Mouse (Mus musculus) spleen, embryonic (tissue): ENCODE data around the gene Cab39l.

Experiments used
- CTCF ChIA-PET: fragments of 350-600 bp; sonication (Branson Sonifier 250); formaldehyde crosslinking; loops from one replicate; lab custom pipeline; 2022; lab: Charles Lee

Cab39l gene

DNA sequence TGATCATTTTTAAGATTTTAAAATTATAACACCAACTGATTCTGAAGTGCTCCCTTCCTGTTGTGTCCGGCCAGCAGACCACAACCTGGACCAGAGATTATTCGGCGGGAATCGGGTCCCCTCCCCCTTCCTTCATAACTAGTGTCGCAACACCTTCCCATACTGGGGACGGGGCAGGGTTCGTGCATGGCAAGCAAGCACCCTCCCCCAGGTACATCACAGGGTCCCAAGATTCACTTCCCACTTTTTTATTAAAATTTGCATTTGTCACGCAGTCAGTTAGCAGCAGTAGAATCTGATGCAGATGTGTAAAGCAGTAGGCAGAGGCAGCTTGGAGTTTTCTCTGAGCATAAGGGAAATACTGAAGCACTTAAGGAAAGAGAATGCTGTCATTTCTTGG is 64.1 kb downstream of the Cab39l start:
- CTCF ChIA-PET: no interaction called here

DNA sequence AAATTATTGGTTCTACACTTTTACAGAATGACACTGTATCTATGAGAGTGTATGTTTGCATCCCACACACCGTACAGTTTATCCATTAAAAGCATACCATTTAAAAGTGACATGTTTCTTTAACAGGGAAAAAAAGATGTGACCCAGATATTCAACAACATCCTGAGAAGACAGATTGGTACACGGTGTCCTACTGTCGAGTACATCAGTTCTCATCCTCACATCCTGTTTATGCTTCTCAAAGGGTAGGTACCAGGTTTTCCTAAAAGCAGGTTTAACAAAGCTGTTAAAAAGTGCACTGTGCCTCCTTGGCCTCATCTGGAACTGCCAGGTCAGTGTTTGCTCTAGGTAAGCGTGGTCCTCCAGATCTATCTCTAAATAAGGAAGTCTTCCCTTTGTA is 65.4 kb downstream of the Cab39l start:
- CTCF ChIA-PET: no interaction called here

DNA sequence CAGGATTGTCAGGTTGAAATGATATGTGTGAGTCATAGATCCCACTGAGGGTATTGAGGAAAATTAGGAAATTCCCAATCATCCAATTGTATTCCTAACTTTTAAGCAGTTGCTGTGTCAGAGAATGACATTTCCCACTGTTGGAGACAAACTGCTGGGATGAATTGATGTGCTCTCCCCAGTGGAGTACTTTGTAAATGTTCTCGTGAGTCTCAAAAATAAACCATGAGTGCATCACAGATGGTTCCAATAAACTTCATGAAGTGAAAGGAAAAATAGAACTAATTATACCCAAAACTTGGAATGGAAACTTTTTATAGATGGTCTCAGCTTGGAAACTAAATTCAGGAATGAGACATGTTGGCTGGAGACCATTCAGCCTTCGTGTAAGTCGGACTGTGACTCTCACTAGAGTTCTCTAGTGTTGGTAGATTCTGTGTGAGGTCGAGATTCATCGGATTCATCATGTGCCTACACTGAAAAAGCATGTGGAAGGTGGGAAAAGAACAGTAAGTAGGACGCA is 73.2 kb downstream of the Cab39l start:
- CTCF ChIA-PET: no interaction called here

DNA sequence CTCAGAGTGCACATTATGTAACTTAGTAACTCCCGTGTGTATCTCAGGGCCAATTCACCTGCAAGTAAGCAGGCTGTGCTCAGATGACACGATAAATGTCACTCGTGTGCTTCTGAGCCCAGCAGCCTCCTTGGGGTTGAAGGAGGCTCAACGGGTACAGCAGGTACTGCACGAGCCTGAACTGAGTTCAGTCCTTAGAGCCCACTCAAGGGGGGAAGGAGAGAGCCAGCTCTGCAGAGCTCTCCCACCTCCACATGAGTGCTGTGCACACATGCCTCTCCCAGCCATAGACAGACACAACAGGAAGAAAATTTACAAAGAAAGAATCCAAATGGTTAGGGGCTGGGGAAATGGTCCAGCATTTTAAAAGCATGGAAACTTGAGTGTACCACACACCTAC is 85.1 kb downstream of the Cab39l start:
- CTCF ChIA-PET: interaction anchor here (0.6 kb wide), 1 partner anchor 26 kb away, joined by 7 read pairs; no protein-coding TSS in a partner anchor

DNA sequence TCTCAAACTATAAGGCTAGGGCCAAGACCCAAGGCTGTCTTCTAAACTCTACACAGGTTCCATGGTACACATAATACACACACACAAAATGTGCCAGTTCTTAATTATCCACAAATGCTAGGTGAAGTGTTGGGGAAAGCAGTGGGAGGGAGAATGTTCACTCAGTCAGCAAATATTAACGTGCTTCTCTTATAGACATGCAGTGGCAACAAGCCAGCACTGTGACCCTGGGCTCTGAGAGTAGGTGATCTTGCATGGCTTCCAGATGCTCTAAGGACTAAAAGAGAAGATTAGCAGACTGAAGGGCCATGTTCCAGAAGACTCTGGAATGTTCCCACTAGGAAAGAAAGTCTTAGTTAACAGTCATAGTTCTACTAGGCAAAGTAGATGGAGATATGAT is 90.0 kb downstream of the Cab39l start:
- CTCF ChIA-PET: no interaction called here

DNA sequence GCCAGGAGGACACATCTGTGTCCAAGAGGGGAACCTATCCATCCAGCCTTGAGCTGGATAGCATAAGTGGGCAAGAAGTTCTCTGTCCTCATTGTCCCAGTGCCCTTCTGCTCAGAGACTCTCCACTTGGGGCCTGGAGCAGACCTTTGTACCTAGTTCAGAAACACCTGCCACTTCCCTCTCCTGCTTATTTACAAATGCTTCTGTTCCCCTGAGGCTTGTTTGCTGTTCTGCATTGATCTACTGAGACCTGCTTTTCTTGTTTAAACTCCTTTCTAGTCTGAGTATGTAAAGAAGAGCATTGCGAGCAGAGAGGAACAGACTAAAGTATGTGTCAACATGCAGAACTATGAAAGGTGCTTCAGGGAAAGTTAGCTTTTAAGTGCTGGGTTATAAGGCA is 92.2 kb downstream of the Cab39l start:
- CTCF ChIA-PET: no interaction called here

DNA sequence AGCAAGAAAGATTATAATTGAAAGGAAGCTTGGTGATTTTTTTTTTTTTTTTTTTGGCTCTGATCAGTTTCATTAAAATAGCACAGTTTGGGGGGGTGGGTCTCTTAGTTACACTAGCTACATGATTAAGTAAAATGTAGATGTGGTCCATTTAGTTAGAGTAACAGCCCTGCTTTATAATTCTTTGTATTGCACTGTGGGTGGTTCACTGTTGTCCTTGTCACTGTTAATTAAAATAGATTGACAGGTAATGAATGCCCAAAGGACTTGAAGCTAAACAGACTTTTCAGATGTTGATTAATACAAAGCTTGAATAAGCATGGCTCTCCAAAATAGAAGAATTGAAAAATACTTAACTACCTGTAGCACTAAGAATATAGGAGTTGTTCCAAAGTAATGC is 93.1 kb downstream of the Cab39l start:
- CTCF ChIA-PET: interaction anchor here (0.6 to 0.7 kb wide), 4 partner anchors 12 to 164 kb away, joined by 3 to 6 read pairs (median 4); no protein-coding TSS in a partner anchor

DNA sequence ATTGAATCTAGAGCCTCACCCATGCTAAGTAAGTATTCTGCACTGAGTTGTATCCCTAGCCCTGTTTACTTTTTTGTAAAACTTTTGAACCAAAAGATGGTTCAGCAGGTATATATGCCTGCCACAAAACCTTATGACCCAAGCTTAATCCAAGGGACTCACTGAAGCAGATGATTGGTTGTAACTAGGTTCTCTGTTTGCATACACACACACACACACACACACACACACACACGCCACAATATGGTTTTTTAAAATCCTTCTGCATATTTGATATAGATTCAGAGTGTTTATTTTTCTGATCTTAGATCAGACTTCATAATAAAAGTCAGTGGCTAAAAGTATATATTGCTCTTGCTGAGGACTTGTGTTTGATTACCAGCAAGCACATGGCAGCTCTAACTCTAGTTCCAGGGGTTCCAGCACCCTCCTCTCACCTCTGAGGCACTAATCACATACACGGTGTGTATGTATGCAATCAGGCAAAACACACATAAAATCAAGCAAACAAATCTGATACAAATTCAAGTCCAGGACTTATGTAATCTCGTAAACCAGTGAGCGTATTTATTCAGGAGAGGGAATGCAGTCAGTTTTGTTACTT is 97.2 kb downstream of the Cab39l start:
- CTCF ChIA-PET: no interaction called here

DNA sequence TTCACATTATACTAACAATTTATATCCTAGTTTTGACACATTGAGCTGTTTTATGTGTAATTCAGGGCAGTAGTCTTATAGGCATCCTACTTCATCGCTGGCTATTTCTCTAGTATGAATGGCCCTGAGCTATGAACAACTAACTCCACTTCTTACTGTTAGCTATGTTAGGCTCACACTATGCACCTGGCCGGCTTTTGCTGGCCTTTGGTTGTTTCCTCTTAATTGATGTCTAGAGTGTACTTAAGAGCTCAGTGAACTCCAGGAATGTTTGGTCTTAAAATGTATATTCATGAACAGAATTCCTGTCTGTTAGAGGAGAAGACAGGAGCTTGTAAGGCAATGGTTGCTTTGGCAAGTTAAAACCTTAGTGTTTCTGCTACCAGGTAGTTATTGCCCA is 99.5 kb downstream of the Cab39l start:
- CTCF ChIA-PET: no interaction called here

DNA sequence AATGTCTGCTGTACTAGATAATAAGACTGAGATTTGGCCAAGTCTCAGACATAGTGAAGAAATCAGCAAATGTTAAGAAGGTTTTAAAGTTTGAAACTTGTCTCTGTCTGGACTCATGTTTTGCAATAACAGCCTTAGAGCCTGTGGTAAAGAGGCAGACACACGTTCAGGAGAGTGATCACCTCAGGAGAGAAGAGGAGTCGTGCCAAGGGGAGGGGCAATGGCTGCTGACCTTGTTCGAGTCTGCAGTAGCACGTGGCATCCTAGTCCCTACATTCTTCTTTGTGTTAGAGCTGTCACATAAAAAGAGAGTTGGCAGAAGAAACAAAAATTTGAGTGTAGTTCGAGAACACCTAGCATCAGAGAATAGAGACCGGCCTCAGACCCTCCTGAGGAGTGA is 100.0 kb downstream of the Cab39l start:
- CTCF ChIA-PET: no interaction called here

DNA sequence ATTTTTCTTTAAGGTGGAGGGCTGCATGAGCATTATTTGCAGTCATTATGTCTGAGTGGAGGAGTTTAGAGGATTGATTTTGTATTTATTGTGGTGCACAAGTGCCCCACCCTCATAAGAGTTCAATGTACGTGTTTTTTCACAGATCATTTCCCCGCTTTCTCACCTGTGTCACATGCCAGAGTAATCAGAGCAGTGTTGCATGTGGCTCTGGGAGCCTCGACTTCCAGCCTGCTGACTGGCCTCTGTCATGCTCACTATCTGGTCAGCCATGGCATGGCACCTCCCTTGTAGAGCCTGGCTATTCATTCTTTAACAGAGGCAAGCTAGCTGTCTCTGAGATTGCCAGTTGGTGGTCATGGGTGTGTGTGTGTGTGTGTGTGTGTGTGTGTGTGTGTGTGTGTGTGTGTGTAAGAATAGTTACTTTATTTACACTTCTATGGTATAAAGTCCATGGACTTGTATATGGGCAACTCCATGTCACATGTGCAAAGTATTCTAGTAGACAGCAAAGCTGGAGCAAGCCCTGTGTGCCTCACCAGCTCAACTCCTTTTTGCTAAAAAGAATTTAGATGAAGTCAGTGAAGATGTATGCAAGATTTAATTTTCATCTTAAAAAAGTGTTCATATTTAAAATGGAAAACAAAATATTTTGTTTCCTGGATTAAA is 102.5 kb downstream of the Cab39l start:
- CTCF ChIA-PET: no interaction called here

DNA sequence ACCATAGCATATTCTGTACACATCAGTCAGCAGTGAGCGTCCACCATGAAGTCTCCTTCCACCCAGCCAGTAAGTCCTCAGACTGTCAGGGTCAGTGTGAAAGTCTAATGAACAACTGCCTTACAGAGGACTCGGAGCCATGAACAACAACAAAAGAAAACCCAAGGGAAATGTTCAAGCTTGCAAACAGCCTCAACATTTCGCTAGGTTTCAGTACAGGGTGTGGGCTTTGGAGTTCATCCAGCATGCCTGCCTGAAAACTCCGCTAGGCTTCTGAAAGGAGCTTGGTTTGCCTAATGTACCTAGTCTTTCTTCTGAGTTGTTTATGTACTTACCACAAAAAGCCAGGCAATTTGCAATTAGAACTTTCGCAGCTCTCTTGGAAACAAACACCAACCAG is 103.2 kb downstream of the Cab39l start:
- CTCF ChIA-PET: no interaction called here

DNA sequence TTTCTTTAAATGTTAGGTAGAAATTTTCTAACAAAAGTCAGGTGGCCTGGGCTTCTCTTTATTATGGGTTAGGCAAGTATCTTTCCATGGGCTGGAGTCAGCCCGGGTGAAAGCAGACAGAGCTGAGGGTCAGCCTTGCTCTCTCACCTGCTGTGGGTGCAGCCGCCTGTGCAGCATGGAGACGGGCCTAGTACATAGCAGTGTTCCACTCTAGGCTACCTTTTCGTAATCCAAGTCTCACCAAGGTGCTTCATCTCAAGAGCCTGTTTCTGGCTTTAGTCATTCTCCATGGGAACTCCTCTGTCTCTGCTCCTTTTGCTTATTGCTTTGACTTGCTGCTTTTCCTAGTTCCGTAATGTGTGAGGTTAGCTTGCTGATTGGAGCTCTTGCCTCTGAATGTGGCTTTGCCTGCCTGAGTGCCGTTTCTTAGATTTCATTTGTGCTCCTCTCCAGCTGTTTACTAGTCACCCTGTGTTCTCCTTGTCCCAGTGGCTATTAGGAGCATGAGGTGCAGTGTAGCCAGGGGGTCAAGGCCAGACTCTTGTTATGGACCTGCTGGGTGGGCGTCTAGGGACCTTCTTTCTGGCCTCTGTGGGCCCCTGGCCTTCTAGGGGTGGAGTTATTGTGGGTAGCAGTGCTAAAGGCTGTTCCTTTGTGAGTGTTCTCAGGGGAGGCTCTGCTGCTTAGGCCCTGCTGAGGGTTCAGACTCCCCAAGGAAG is 105.5 kb downstream of the Cab39l start:
- CTCF ChIA-PET: interaction anchor here (0.7 kb wide), 1 partner anchor 26 kb away, joined by 4 read pairs; no protein-coding TSS in a partner anchor

DNA sequence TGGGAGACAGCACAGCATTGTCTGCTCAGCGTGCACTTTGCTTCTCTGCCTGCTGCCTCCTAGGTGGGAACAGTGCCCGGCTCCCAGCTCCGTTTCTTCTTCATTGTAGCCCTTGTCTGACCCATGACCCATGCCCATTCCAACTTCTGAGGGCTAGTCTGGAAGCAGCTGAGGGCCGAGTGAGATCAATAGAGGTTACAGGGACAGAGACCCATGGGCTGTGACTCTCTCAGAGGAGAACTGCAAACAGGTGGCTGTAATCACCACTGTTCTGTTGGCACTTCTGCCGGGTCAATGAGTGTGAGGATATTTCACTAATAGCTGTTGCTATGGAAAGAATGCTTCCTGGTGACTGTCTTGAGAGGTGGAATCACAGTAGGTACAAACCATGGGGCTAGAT is 106.8 kb downstream of the Cab39l start:
- CTCF ChIA-PET: no interaction called here

DNA sequence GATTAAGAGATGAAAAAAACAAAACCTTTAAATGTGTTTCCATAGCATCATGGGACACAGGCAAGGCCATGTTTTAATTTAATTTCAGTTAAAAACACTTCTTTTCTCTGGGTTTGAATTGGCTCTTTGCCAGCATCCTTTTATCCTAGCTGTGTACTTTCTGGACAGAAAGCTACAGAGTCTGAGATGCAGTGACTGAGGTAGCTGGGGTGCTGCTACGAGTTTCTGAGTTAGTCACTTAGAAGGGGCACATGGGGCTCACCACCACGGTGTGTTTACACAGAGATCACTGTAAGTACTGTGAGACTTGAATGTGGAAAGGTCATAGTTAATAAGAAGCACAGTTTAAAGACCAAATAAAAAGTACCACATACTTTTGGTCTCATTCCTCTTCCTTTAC is 107.8 kb downstream of the Cab39l start:
- CTCF ChIA-PET: no interaction called here

DNA sequence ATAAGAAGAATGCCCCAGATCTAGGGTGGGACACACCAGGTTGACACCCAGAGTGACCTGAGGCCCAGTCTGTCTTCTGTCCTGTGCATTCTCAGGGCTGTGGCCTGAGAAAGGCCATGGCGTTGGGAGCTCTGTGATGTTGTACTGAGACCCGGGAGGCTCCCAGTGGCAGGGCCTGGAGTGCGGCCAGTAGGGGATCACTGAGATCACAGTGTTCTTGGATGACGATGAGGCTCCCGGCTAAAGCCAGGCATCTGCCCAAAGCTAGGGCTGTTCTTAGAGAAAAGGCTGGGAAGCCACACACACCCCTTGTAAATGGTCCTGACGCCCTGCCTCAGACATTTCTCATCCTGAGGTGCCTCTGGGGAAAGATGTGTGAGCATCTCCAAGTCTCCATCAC is 108.3 kb downstream of the Cab39l start:
- CTCF ChIA-PET: no interaction called here

DNA sequence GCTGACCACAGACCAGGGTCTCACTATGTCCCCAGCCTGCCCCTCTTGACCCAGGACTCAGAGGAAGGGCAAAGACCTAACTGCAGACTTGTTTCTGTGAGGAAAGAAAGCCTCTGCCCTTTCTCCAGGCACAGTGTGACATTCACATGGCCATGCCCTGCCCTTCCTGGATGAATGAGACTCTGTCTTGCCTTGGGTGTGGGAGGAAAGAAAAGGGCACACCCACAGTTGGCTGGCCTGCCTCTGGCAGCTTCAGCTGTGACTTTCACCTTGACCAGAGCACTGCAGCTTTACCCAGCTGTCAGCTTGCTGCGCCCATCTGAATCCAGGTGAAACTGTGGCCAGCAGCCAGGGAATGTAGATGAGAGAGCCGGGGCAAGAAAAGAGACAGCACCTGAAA is 110.1 kb downstream of the Cab39l start:
- CTCF ChIA-PET: no interaction called here

DNA sequence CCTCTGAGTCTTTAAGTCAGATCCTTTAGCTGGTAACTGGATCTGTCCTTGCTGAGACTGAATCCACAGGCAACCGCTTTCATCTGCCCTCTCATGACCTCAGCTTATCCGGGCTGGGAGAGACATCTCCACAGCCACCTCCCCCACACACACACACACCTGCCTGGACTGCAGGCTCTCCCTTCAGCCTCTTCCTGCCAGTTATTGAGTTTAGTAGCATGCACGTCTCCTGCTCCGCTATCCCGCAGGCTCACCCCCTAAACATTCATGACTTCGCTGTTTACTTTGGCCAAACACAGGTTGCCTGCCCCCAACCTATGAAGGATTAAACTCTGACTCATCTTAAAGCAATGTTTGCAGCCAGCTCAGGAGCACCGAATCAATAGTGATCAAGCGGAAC is 111.2 kb downstream of the Cab39l start:
- CTCF ChIA-PET: no interaction called here

DNA sequence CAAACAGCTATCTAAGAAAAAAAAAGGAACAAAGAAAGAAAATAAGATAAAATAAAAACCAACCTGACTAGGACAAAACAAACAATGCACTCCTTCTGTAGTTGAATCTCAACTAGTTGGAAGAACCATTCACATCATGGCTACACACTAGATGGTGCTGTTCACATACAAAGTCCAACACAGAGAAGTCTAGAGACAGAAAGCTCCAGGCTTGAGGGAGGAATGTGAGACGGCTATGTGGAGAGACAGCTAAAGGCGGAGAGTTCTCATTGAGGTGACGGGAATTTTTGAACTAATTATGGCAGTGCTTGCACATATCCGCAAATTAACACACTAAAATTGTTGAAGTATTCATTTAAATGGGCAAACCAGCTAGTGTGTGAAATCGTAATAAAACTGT is 113.3 kb downstream of the Cab39l start:
- CTCF ChIA-PET: interaction anchor here (0.7 to 0.9 kb wide), 3 partner anchors 22 to 1056 kb away, joined by 3 to 5 read pairs (median 3); no protein-coding TSS in a partner anchor

DNA sequence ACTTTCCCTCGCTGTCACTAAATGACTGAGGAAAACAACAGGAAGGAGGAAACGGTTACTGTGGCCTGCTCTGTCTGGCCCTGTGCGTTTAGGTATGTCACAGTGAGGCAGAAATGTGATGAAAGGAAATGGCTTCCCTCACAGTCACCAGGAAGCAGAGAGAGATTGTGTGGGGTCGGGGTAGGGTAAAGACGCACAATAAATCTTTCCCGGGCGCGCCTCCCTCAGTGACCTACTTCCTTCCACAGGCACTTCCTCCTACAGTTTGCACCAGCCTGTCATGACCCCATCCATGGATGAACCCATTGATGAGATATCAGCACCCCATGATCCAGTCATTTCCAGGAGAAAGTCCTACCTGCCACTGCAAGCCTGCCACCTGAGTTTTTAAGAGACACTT is 114.2 kb downstream of the Cab39l start:
- CTCF ChIA-PET: no interaction called here

DNA sequence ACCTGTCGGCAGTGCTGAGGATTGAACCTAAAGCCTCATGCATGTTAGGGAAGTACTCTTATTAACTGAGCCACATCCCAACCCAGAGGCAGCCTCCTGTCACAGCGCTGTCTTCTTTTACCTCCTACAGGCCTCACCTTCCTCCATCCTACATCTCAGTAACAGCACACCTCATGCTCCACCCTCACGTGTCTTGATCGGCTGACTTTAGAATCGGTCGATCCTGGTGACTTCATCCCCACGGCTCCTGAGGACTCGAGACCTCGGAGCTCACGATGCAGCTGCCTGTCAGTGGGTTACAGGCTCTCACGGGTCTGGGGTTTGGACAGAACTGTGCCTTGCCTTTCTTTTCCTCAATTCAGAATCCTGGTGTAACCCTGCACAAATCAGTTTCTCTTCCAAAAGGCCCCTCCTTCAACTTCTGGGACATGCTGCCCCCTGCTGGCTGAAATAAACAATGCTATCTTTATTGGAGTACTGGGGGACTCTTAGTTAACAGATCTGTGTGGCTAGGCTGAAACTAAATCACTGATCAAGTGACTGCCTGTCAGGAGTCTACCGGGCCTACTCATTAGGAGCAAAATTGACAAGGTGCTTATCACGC is 115.3 kb downstream of the Cab39l start:
- CTCF ChIA-PET: no interaction called here

DNA sequence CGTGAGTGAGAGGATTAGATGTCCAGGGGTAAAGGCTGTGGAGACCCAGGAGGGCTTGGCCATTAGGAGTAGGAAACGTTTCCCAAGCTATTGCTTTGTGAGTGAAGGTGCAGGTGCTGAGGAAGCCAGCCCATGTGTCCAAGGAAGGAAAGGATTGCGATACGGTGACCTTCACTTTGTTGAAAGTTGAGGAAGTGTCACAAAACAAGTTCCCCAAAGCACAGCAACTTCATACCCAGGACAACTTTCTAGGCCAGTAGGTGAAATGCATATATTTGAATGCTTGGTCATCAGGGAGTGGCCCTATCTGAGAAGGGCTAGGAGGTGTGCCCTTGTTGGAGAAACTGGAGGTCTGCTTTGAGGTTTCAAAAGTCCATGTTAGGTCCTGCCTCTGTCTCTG is 116.3 kb downstream of the Cab39l start:
- CTCF ChIA-PET: no interaction called here
